Mouse (Mus musculus): ENCODE results near the gene Inpp4b.

- TF ChIP-seq CTCF (IDR thresholded peaks at IDR 0.05; ENCODE audit: control insufficient read depth, insufficient read depth, insufficient read length) (no peak), MYOG (IDR thresholded peaks at IDR 0.05; ENCODE audit: control insufficient read depth, extremely low read depth, insufficient read length) (no peak), USF1 (IDR thresholded peaks at IDR 0.05; ENCODE audit: low read depth) (no peak), MYOD1 (IDR thresholded peaks at IDR 0.05; ENCODE audit: control insufficient read depth, insufficient read length, low read depth) (no peak), MAX (IDR thresholded peaks at IDR 0.05) (no peak), CEBPB (IDR thresholded peaks at IDR 0.05; ENCODE audit: low read depth) (no peak)
These were observed 512.2 kb downstream of the Inpp4b start for GRCm38 (mm10) chr8:81854543-81854942.

Measured in C2C12 (cell line).